15 mouse cellular contexts compared by ENCODE assay signal in the genomic region with DNA sequence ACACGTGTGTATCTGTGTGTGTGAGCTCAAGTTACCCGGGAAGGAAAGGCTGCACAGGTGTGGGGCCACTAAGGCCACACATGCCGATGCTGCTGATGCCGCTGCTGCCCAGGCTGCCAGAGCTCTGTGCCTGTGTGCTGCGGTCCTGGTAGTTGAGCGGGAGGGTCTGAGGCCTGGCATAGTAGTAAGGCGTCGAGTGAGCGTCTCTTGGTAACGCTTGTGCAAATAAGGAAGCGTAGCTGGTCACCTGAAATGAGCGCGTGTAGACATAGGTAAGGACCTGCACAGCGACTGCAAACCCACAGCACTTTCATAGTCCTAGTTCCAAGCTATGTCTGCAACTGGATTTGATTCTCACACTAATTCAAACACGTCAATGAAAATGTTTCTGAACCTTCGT.
"Had no signal": no experiment of that assay in that cellular context is flagged by ENCODE, and none has a peak within 500 bp of the region (broad histone marks: within the 10 kb centered on the region; RNA-seq: fewer than 3 reads in every experiment).

No protein-coding gene starts in this region.

- H3K9me3 ChIP-seq: neural tube, embryonic 15.5 days; stomach, embryonic 15.5 days had no signal

- DNase-seq: retina, postnatal 1 day; right cerebral cortex, adult 18-20 months; right cerebral cortex, postnatal 14 days; right cerebral cortex, postnatal 25 days; right cerebral cortex, postnatal 4 days; spleen, adult 18-20 months; thymus, adult 18-20 months; thymus, adult 2 months; thymus, postnatal 14 days; thymus, postnatal 25 days; thymus, postnatal 36 days; thymus, postnatal 4 days had no signal

- H3K4me1 ChIP-seq: neural tube, embryonic 15.5 days; stomach, embryonic 15.5 days had no signal

- H3K4me3 ChIP-seq: neural tube, embryonic 15.5 days; stomach, embryonic 15.5 days had no signal

- H3K27me3 ChIP-seq: neural tube, embryonic 15.5 days; stomach, embryonic 15.5 days had no signal

- H3K9ac ChIP-seq: neural tube, embryonic 15.5 days; stomach, embryonic 15.5 days had no signal

- H3K27ac ChIP-seq: neural tube, embryonic 15.5 days; stomach, embryonic 15.5 days; stomach, postnatal 0 days had no signal

- H3K4me2 ChIP-seq: neural tube, embryonic 15.5 days; stomach, embryonic 15.5 days had no signal
